Comparison of ENCODE assay signal across 16 mouse cellular contexts in genomic region chr13:30095851-30096250, GRCm38 (mm10). TPM values are rescaled to one million over a fixed set of nuclear protein-coding genes. Genes with fewer than 3 reads are reported as not detected.
DNase-seq lines count a peak whose midpoint lies in the region; ATAC-seq and TF ChIP-seq lines count a peak whose summit lies in the region.
"Had no signal": no experiment of that assay in that cellular context is flagged by ENCODE, and none has a peak within 500 bp of the region (broad histone marks: within the 10 kb centered on the region; RNA-seq: fewer than 3 reads in every experiment).

No protein-coding gene starts in this region.

- peak; percentile 35 for ATAC-seq in lung, postnatal 0 days
- ATAC-seq in megakaryocyte progenitor cell, adult 5-6 weeks (replicated peaks; ENCODE audit: poor library complexity): peak; percentile 61
- ATAC-seq: intestine, postnatal 0 days; midbrain, embryonic 13.5 days had no signal

- H3K27me3 ChIP-seq in lung, postnatal 0 days (replicated peaks; ENCODE audit: insufficient read depth, low read length): no peaks in the 10 kb centered on the region
- H3K27me3 ChIP-seq: CH12.LX; midbrain, embryonic 13.5 days had no signal

- no peak for TF ChIP-seq CTCF in lung, postnatal 0 days (IDR thresholded peaks at IDR 0.05)
- TF ChIP-seq CTCF in lung, adult 2 months (IDR thresholded peaks at IDR 0.05; ENCODE audit: insufficient read depth, low read length): no peak
- no peak for TF ChIP-seq CTCF in brain, embryonic 14.5 days (IDR thresholded peaks at IDR 0.05; ENCODE audit: borderline replicate concordance, extremely low read depth, insufficient read depth, insufficient read length)

- H3K4me3 ChIP-seq in lung, postnatal 0 days (ENCODE audit: low read depth, low read length): no peak overlapping the region
- H3K4me3 ChIP-seq in lung, adult 2 months (replicated peaks; ENCODE audit: extremely low read depth, low read depth, low read length): no peak overlapping the region
- H3K4me3 ChIP-seq: erythroblast, embryonic 14.5 days; midbrain, embryonic 13.5 days had no signal

- no peak overlapping the region for H3K9ac ChIP-seq in lung, postnatal 0 days (replicated peaks; ENCODE audit: low read depth)
- H3K9ac ChIP-seq: hindbrain, embryonic 14.5 days; midbrain, embryonic 13.5 days had no signal

- no peak overlapping the region for H3K4me2 ChIP-seq in lung, postnatal 0 days (replicated peaks; ENCODE audit: low read depth, low read length)
- H3K4me2 ChIP-seq: hindbrain, embryonic 14.5 days; midbrain, embryonic 13.5 days had no signal

- H3K27ac ChIP-seq in lung, postnatal 0 days (ENCODE audit: low read length): no peak overlapping the region
- H3K27ac ChIP-seq: hindbrain, embryonic 14.5 days; midbrain, embryonic 13.5 days had no signal

- WGBS in lung, postnatal 0 days: 51% methylated on average over 4 of the region's 4 CpGs
- 44% methylated on average over 4 of the region's 4 CpGs for WGBS in lung, adult 2 months

- peak; percentile 76 for DNase-seq in heart, adult 11 months
- no peak for DNase-seq in heart, adult 18-20 months
- peak; percentile 64 for DNase-seq in lung, postnatal 0 days (ENCODE audit: low spot score)
- no peak for DNase-seq in lung, adult 2 months
- DNase-seq in brain, embryonic 14.5 days (ENCODE audit: low read depth): peak; percentile 37
- DNase-seq in thymus, postnatal 36 days: no peak
- DNase-seq in ovary, postnatal 36 days (ENCODE audit: low spot score): no peak
- DNase-seq: cerebellum, adult 11 months; gastrocnemius, postnatal 25 days; thymus, adult 2 months had no signal

- H3K9me3 ChIP-seq in lung, postnatal 0 days (ENCODE audit: low read length): no peaks in the 10 kb centered on the region
- H3K9me3 ChIP-seq: midbrain, embryonic 13.5 days had no signal

- TF ChIP-seq POLR2A in lung, adult 2 months (IDR thresholded peaks at IDR 0.05; ENCODE audit: borderline replicate concordance, extremely low read depth, low read depth, low read length): no peak
- no peak for TF ChIP-seq POLR2A in brain, embryonic 14.5 days (IDR thresholded peaks at IDR 0.05; ENCODE audit: borderline replicate concordance, extremely low read depth, insufficient read depth, insufficient read length, poor library complexity, severe bottlenecking)

- H3K4me1 ChIP-seq in lung, postnatal 0 days (ENCODE audit: insufficient read depth, low read depth, low read length): no peaks in the 10 kb centered on the region
- H3K4me1 ChIP-seq in lung, adult 2 months (ENCODE audit: control insufficient read depth, insufficient read depth, low read length): no peaks in the 10 kb centered on the region; the same call in 1 of the 2 replicates
- H3K4me1 ChIP-seq: midbrain, embryonic 13.5 days had no signal

- H3K36me3 ChIP-seq in lung, postnatal 0 days (ENCODE audit: insufficient read depth, low read length): no peaks in the 10 kb centered on the region
- H3K36me3 ChIP-seq: midbrain, embryonic 13.5 days had no signal

- TF ChIP-seq EP300 in lung, postnatal 0 days (IDR thresholded peaks at IDR 0.05): no peak

RNA-seq across cellular contexts. Expression of gene Mboat1, which starts 40.4 kb away (rescaled TPM):
- 1 to 10 TPM in 1 of 2 experiments, under 1 TPM in 1; 0.79 to 1.6 TPM for total RNA-seq in heart, adult 18-20 months (2021)
- polyA plus RNA-seq in lung, postnatal 0 days (2015; fragmentation: Nextera tagmentation; extraction: Ambion mirVana): 18.6 and 20.6 TPM in 2 replicates
- polyA plus RNA-seq in lung, adult 2 months (2012; rRNA removed): 7.0 and 7.5 TPM in 2 replicates
- polyA plus RNA-seq in brain, embryonic 14.5 days (2012; rRNA removed): 1.6 and 1.8 TPM in 2 replicates
- 8.6 and 11.2 TPM in 2 replicates for total RNA-seq in megakaryocyte progenitor cell, adult 5-6 weeks (2015)
- total RNA-seq in megakaryocyte progenitor cell, adult 5-6 weeks (2017): 8.5 and 9.6 TPM in 2 replicates
- polyA plus RNA-seq: erythroblast, embryonic 14.5 days had no signal

Comparison
In these comparisons a context has a peak if more than half of its experiments do, and no peak if none do; other contexts are left out.
1. DNase-seq: peak in heart, adult 11 months (single experiment), lung, postnatal 0 days (single experiment) and brain, embryonic 14.5 days (single experiment); none in heart, adult 18-20 months (0 of 2), lung, adult 2 months (single experiment), thymus, postnatal 36 days (0 of 2) and ovary, postnatal 36 days (single experiment).